Mouse (Mus musculus) bone marrow macrophage, adult 2 months (primary cell): Measurements from ENCODE around the gene Pxn.

Experiments used
- CTCF ChIP-seq: IDR thresholded peaks from 2 replicates; pipeline ENCODE4 v1.5.1; 2012; ENCODE audit warnings: low read depth, mild to moderate bottlenecking, low read length, moderate library complexity
- POLR2A ChIP-seq: IDR thresholded peaks from 2 replicates; pipeline ENCODE4 v1.6.1; 2012; ENCODE audit warnings: mild to moderate bottlenecking, low read depth, low read length, borderline replicate concordance

GRCm38 (mm10) chr5:115525943-115526342, 19.5 kb downstream of the Pxn start:
- TF ChIP-seq POLR2A, result no peak
- no peak for TF ChIP-seq CTCF
